Mouse (Mus musculus) stomach, embryonic 16.5 days (tissue): ENCODE measurements around the gene Irx6. TPM values are rescaled to one million over a fixed set of nuclear protein-coding genes. Genes with fewer than 3 reads are reported as not detected.

Experiments used
- polyA plus RNA-seq: library from polyadenylated mRNA; unstranded; fragments of >200 nt; fragmentation: Nextera tagmentation; extraction: Ambion mirVana; gene quantifications from 2 replicates; pipeline ENCODE4 v1.2.1, GENCODE M21; 2015

Gene Irx6
- polyA plus RNA-seq, 1 experiment from 2014 or later = 0.04 TPM

Other genes starting within 250 kb of the Irx6 start
- gene Mmp2, start 153.0 kb downstream of the Irx6 start, polyA plus RNA-seq = 149 and 166 TPM in 2 replicates
- gene Lpcat2, start 181.1 kb downstream of the Irx6 start, polyA plus RNA-seq = 12.2 and 13.2 TPM in 2 replicates
- 19.5 and 32.7 TPM in 2 replicates for gene Capns2, start 227.1 kb downstream of the Irx6 start, polyA plus RNA-seq